Mouse (Mus musculus) right cerebral cortex, postnatal 25 days (tissue): ENCODE results near the gene Vps18.
A peak's percentile ranks its signal among the peaks of the same experiment; 100 is the strongest.

Experiments used
- DNase-seq: peaks from one replicate; pipeline ENCODE4 v3.0.0; 2022

Vps18 gene

DNA sequence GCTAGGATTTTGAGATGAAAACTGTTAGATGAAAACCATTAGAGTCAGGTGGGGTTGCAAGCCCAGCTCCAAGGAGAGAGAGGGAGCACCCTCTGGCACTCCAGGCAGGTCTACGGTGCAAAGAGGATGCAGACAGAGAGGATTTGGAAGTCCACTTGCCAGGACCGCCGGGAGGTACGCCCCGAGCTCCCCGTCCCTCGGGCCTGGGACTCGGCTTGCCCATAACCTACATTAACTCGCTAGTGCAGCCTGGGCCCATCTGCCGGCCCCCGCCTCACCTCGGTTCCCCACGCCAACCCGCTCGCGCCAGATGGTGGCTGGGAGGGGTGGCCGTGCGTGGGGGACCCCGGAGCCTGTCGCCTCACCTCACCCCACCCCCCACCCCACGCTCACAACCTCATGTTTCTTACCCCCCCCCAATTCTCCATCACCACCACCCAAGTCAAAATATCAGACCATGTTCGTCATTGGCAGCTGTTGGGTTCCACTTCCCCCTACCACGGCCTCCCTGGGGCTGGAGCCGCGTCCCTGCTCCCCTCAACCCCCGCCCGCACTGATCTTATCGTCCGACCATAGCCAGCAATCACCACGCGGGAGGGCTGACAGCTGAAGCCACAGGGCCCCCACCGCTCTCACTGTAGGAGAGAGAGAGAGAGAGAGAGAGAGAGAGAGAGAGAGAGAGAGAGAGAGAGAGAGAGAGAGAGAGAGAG, 35.5 kb downstream of the Vps18 start:
- DNase-seq: no peak

DNA sequence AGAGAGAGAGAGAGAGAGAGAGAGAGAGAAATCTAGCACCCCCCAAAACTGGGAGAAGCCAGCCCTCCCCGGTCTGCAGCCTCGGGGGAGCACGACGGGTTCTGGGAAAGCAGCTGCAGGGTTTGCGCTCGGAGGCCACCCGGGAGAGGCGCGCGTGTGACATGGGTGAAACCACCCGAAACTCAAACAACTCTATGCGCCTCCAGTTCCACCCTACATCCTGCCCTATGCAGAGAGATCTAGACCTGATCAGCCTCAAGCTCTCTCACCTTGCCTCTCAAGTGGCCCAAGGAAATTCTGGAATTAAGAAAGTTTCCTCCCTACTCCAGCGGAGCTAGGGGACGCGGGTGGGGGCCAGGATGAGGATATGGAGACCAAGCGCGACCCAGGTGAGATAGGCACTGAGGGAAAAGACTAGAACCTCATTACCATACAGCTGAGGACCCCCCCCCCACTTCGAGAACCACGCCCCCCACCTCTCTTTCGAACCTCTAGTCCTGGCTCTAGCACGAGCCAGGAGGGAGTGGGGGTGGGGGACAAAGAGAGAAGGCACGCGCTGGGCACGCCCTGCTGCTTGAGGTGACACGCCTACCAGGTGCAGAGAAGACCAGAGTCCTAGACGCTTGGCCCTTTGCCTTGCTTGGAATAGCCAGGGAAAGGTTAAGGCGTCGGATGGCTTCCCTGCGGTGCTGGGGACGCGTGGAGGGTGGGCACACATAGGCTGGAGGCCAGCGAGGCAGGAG, 36.2 kb downstream of the Vps18 start:
- DNase-seq: no peak

DNA sequence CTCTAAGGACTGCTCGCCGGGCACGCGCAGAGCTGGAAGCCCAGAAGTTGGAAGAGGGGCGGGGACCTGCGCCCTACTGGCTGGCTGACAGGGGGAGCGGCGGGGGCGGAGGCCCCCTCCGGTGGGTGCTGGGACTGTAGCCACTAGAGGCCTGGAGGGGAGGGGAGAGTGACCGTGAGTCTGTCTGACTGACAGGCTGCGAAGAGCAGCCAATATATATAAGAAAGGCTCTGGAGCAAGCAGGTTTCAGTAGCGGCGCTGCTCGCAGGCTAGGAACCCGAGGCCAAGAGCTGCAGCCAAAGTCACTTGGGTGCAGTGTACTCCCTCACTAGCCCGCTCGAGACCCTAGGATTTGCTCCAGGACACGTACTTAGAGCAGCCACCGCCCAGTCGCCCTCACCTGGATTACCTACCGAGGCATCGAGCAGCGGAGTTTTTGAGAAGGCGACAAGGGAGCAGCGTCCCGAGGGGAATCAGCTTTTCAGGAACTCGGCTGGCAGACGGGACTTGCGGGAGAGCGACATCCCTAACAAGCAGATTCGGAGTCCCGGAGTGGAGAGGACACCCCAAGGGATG, 37.1 kb downstream of the Vps18 start, which contains the start of gene Dll4:
TSS of gene Dll4 (plus strand) at position 217 of the 576 bp plus-strand sequence.
- no peak for DNase-seq

DNA sequence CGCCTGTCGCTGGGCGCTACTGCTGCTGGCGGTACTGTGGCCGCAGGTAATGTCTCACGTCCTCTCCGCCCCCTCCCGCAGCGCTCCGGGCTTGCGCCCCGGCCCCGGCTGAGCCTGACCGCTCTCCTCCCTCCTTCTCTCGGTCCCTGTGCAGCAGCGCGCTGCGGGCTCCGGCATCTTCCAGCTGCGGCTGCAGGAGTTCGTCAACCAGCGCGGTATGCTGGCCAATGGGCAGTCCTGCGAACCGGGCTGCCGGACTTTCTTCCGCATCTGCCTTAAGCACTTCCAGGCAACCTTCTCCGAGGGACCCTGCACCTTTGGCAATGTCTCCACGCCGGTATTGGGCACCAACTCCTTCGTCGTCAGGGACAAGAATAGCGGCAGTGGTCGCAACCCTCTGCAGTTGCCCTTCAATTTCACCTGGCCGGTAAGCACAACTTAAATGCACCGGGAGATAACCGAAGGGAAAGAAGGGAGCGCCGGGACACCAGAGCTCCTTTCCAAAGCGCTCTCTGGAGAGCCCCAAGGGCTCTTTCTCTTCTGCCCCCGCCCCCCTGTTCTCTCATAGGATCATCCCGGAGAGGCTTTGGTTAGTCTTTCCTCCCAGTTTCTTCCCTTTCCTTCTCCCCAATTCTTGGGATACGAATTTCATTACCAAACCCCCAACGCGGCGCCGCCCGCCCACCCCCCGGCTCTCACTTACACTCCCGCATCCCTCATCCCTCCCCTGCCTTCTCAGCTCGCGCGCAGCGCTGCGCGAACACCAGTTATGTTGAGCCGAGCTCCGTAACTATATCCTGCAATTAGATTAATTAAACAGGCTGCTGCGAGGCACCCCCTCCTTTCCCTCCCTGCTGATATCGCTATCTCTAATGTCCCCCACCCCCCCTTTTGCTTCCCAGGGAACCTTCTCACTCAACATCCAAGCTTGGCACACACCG, 37.9 kb downstream of the Vps18 start:
- DNase-seq: no peak

DNA sequence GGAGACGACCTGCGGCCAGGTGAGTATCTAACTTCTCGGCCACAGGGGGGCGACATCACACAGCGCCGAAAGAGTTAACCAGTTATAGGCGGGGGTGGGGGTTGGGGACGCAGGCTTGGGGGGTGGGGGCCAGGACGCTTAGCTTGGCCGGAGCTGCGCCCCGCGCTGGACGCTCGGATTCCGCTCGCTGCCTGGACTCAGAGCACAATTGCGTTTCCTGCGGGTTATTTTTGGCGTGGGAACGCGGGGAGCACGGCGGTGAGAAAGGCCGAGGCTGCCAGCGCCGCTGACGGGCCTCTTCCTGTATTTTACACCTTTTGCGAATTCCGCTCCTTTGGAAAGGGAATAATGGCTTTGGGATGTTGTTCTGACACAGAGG, 38.6 kb downstream of the Vps18 start:
- peak; percentile 38 for DNase-seq

DNA sequence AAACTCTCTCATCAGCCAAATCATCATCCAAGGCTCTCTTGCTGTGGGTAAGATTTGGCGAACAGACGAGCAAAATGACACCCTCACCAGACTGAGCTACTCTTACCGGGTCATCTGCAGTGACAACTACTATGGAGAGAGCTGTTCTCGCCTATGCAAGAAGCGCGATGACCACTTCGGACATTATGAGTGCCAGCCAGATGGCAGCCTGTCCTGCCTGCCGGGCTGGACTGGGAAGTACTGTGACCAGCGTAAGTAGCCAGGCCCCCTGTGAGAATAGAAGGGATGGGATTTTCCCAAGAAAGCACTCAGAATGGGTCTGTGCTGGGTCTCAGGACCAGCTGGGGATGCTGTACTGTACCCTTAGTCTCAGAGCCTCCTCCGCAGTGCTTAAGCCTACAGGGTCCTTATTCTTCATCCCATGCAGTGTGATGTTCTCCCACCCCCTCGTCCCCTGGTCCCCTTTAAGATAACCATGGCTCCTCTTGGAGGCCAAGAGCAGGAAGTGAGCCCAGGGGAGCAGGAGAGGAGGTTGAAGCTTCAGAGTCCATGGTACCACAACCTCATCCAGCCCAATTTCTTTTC, 39.5 kb downstream of the Vps18 start:
- no peak for DNase-seq

DNA sequence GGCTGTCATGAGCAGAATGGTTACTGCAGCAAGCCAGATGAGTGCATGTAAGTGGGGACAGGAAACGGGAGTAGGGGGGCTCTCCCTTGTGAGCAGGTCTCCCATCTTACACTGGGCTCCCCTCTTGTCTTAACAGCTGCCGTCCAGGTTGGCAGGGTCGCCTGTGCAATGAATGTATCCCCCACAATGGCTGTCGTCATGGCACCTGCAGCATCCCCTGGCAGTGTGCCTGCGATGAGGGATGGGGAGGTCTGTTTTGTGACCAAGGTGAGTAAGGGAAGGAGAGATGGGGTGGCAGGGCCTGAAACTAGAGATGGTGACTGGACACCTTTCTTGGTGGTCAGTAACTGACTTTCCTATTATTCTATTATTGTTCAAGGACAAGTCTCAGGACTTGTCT, 40.0 kb downstream of the Vps18 start:
- DNase-seq: no peak

DNA sequence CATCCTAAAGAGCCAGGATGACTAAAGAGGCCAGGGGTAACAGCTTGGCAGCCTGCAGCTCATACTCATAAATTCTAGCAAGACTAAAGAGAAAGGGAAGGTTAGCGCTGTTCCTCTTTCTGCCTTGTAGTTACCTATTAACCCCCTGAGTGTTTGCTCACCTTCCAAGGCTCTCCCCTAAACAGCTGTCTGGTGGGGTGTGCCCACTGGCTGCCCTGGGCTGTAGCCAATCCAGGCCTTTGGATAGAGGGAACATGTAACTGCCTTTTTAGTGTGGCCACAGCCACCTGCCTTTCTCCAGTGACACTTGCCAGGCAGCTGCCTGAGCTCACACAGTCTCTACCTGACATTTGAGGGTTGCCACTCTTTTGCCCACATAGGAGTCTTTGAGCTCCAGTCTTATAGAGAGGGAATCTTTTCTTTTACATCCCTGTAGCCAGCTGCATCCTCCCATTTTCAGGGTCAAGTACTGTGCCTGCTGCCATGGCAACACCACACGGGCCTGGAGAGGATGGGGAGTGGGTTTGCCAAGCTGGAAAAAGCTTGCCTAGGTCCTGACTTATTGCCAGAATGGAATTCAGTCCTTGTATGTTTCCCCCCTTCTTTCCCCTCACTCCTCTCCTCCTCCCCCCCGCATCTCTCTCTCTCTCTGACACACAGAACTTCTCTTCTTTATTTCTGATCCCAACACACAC, 40.7 kb downstream of the Vps18 start:
- no peak for DNase-seq

DNA sequence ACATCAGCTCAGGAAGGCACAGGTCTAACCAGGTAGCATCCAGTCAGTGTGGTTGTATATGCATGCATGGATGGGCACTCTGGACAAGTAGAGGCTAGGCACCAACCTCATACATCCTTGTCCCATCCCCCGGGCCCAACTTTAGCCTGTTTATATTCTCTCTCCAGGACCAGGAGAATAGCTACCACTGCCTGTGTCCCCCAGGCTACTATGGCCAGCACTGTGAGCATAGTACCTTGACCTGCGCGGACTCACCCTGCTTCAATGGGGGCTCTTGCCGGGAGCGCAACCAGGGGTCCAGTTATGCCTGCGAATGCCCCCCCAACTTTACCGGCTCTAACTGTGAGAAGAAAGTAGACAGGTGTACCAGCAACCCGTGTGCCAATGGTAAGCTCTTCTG, 42.3 kb downstream of the Vps18 start:
- no peak for DNase-seq

DNA sequence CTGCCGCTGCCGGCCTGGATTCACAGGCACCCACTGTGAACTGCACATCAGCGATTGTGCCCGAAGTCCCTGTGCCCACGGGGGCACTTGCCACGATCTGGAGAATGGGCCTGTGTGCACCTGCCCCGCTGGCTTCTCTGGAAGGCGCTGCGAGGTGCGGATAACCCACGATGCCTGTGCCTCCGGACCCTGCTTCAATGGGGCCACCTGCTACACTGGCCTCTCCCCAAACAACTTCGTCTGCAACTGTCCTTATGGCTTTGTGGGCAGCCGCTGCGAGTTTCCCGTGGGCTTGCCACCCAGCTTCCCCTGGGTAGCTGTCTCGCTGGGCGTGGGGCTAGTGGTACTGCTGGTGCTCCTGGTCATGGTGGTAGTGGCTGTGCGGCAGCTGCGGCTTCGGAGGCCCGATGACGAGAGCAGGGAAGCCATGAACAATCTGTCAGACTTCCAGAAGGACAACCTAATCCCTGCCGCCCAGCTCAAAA, 43.7 kb downstream of the Vps18 start:
- DNase-seq: no peak

DNA sequence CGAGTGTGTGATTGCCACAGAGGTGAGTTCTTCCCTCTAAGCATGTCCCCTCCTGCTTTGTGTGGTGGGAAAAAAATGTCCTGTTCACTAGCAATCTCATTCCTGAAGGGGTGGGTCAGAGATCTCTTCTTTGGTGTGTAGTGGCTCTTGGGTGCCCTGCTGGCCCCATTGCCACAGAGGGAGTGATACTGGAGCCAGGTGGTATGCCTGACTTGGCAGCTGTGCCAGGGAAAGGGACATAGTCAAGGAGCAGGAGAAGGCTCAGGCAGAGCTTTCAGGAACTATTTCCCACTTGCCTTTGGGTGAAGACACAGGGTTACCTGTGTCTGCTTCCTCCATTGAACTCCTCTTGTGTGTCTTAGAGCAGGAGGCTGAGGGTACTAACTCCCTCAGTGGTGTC, 45.6 kb downstream of the Vps18 start:
- no peak for DNase-seq

DNA sequence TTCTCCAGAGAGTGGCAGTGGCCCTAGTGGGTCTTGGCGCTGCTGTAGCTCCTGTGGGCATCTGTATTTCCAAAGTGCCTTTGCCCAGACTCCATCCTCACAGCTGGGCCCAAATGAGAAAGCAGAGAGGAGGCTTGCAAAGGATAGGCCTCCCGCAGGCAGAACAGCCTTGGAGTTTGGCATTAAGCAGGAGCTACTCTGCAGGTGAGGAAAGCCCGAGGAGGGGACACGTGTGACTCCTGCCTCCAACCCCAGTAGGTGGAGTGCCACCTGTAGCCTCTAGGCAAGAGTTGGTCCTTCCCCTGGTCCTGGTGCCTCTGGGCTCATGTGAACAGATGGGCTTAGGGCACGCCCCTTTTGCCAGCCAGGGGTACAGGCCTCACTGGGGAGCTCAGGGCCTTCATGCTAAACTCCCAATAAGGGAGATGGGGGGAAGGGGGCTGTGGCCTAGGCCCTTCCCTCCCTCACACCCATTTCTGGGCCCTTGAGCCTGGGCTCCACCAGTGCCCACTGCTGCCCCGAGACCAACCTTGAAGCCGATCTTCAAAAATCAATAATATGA, 46.5 kb downstream of the Vps18 start:
- no peak for DNase-seq

DNA sequence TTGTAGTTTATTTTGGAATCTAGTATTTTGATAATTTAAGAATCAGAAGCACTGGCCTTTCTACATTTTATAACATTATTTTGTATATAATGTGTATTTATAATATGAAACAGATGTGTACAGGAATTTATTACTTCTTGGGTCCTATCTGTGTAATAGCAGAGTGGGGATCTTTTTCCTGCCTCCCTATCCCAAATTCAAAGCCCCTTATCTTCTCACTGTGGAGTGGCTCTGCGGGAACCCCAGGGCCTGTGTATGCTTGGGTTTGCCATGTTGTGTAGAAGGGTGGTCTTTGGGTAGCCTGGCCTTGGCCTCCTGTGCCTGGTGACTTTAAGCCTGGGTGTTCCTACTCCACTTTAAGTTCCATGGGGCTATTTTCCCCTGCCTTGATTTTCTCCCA, 47.0 kb downstream of the Vps18 start:
- no peak for DNase-seq

DNA sequence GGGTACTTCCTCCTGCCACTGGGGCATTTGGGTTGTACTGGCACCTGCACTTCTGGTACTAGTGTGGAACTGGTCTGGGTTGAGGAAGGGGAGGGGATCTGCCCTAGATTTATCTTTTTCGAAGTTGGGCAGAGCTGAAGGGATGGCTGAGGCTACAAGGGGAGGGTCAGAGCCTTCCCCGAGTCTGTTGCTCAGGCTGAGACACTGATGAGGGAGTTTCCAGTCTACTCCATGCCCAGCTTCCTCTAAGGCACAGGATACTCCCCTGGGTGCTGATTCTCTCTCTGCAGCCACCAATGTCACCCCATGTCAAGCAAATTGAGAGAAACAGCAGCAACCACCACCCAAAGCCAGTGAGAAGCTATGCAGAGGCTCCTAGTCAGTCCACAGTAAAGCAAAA, 47.5 kb downstream of the Vps18 start:
- no peak for DNase-seq

DNA sequence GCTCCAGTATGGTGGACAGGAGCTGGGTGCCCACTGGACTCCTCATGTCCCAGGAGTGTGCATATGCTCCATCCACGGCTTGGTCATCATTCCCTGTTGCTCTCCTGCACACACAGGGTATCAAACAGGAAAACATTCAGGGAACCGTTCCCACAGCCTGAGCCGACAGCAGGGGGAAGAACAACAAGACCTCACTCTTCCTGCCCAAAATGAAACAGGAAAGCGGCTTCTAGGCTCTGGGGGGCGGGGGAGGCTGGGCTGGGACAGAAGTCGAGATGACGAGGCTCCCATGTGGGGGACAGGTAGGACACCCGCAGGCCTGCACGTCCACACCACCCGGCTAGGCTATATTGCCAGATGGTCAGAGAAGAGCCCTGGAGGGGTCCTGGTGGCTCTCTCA, 47.9 kb downstream of the Vps18 start:
- no peak for DNase-seq

DNA sequence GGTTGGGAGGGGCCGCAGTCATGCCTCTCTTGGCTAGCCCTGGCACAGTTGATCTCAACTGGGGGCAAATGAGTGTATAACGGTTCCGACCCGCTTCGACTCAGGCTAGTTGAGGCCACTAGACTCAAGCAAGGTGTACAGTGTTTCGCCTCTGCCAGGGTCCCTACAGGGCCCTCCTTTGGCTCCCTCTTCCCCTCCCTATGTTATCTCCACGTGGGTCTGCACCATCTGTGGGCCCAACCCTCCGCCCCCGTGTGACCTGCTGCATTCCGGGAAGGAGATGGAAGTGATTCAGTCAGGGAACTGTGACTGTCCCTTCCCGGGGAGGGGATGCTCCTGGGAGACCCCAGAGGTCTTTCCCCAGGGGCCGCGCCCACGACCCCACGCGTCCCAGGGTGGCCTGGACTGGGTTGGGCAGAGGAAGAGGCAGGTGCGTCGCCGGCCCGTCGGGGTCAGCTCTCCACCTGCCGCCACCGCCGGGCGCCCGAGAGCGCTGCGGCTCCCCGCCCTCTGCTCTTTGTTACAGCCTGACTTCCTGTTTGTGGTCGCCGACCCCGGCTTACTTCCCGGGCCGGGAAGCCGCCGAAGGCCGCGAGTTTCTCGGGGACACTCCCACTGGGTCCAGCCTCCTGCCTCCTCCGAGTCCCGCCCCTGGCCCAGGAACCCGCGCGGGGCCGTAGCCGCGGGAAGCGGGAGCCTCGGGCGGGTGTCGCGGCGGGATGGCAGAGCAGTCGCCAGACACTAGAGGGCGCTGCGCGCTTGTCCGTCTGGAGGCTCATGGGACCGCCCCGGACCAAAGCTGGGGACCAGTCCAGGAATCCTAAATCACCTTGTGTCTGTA, 49.1 kb downstream of the Vps18 start:
- peak; percentile 81 for DNase-seq

DNA sequence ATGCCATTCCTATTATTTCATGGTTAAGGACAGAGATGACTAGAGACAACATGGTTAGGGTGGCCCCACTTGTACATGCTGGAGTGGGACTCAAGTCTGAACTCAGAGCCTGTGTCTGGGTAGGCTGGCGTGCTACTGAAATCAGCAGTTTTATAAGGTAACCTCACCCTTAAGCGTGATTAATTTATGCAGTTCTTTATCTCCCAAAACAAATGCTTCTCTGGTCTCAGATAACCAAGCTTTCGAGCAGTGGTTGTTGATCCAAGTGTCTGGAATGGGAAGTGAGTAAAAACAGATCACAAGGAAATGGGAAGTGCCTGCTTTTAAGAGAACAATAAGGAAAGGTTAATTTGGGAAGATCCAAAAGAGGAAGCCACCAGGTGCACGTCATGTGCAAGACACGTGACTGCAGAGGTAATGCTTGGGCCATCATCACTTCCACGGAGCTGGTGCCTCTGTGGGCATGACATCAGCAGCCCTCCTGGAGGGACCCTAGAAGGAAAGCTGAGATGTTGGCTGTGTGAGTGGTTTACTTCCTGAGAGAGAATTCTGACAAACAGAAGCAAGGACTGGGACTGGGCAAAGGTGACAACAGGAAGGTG, 56.1 kb downstream of the Vps18 start:
- DNase-seq: no peak
